Mouse (Mus musculus): Measurements from ENCODE around the gene Pcsk5.

GRCm38 (mm10) chr19:17781323-17781722, 56.1 kb downstream of the Pcsk5 start:
- TF ChIP-seq E2F4 (IDR thresholded peaks at IDR 0.05; ENCODE audit: insufficient read depth) (no peak), MAX (IDR thresholded peaks at IDR 0.05; ENCODE audit: low read depth) (no peak), POLR2A (IDR thresholded peaks at IDR 0.05; ENCODE audit: insufficient read length, low read depth) (no peak), POLR2AphosphoS2 (IDR thresholded peaks at IDR 0.05; ENCODE audit: insufficient read length, low read depth) (no peak), TCF12 (IDR thresholded peaks at IDR 0.05; ENCODE audit: insufficient read depth, poor library complexity, severe bottlenecking) (no peak), USF1 (IDR thresholded peaks at IDR 0.05; ENCODE audit: low read depth) (no peak), SRF (IDR thresholded peaks at IDR 0.05; ENCODE audit: control insufficient read depth, insufficient read length, low read depth) (no peak), REST (IDR thresholded peaks at IDR 0.05; ENCODE audit: insufficient read depth, insufficient read length) (no peak), MYOG (IDR thresholded peaks at IDR 0.05; ENCODE audit: control insufficient read depth in 1 of 3, insufficient read depth in 1 of 3, insufficient read length in 2 of 3, low read depth in 2 of 3) (no peak), MYOD1 (IDR thresholded peaks at IDR 0.05; ENCODE audit: control insufficient read depth in 1 of 3, insufficient read length in 2 of 3, low read depth in 2 of 3) (no peak), CEBPB (IDR thresholded peaks at IDR 0.05; ENCODE audit: insufficient read depth, poor library complexity, severe bottlenecking) (no peak)

All from myocyte (in vitro differentiated cells).